Mouse (Mus musculus) small intestine, adult 2 months (tissue): ENCODE measurements around the gene Ppox. TPM values are rescaled to one million over a fixed set of nuclear protein-coding genes. Genes with fewer than 3 reads are reported as not detected.
A peak's percentile ranks its signal among the peaks of the same experiment; 100 is the strongest.
"Not testable (repeated sequence)": the region's sequence is repeated elsewhere in the genome, so short reads cannot be mapped to it uniquely, and the experiment has no call there.

Source experiments
- H3K27ac ChIP-seq: fragments of 200-500 bp; 2 replicates; pipeline ENCODE4 v1.5.1; 2012; ENCODE audit warnings: low read depth, low read length, control low read depth, inconsistent platforms; ENCODE audit not compliant: insufficient read depth
- H3K27me3 ChIP-seq: fragments of 200-500 bp; 2 replicates; pipeline ENCODE4 v1.6.1; 2012; ENCODE audit warnings: mild to moderate bottlenecking, moderate library complexity, low read length, inconsistent platforms; ENCODE audit not compliant: control insufficient read depth, insufficient read depth
- H3K36me3 ChIP-seq: fragments of 200-500 bp; 2 replicates; pipeline ENCODE4 v1.6.1; 2012; ENCODE audit warnings: mild to moderate bottlenecking, low read length, control low read depth, inconsistent platforms; ENCODE audit not compliant: control insufficient read depth, insufficient read depth
- H3K4me1 ChIP-seq: fragments of 200-500 bp; 2 replicates; pipeline ENCODE4 v1.6.1; 2012; ENCODE audit warnings: low read length, inconsistent platforms, mixed read lengths; ENCODE audit not compliant: control insufficient read depth, insufficient read depth, insufficient read length
- H3K4me3 ChIP-seq: fragments of 200-500 bp; 2 replicates; pipeline ENCODE4 v1.5.1; 2012; ENCODE audit warnings: low read depth, mild to moderate bottlenecking, control low read depth, inconsistent platforms, low read length, moderate library complexity
- CTCF ChIP-seq: fragments of 200-500 bp; IDR thresholded peaks from 2 replicates; pipeline ENCODE4 v1.5.1; 2012; ENCODE audit warnings: low read depth, mild to moderate bottlenecking, control low read depth, inconsistent platforms, low read length, moderate library complexity, mixed read lengths; ENCODE audit not compliant: insufficient replicate concordance, insufficient read length; ENCODE audit errors: extremely low read depth
- POLR2A ChIP-seq: fragments of 200-500 bp; IDR thresholded peaks from 2 replicates; pipeline ENCODE4 v1.6.1; 2012; ENCODE audit warnings: low read depth, mild to moderate bottlenecking, control low read depth, inconsistent platforms, low read length, moderate library complexity
- WGBS: fragments of 180-500 bp; shearing (Covaris S2); methylation state at CpG from one replicate; pipeline ENCODE4 v1.1.7; 2018; 5-methylcytosine and 5-hydroxymethylcytosine counted together
- polyA plus RNA-seq: library from polyadenylated mRNA; depleted of rRNA; stranded (reverse); fragments of >200 nt; gene quantifications from 2 replicates; pipeline ENCODE4 v1.2.3, GENCODE M21; 2012; rRNA removed

Gene Ppox
- 15.4 and 23.4 TPM in 2 replicates for polyA plus RNA-seq

DNA sequence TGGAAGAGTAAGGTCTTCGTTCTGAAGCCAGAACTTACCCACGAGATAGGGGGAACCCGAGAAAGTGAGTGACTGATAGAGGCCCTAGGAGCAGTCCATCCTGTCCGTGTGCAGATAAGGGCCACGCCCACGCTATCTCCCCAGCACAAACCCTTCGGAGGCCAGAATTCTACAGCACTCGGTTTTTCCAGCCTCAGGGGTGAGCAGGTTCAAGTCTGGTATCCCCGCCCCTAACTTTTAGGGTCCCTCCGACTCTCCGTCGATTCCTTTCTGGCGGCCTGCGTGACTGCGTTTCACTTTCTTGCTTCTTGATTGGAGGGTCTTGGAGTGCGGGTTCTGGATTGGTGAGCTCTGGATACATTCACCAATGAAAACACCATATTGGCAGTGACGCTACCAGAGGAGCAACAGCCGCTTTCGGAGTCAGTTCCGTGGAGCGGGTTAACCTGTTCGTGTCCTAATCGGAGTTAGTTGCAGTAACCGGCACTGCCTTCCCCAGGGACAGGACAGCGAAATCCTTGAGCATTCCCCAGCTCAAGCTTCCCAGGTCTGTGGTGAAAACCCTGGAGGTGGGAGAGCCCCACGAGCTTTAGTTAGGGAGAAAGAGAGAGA is at the start of gene Ppox:
TSS of gene Ppox (minus strand) at position 271 of the 612 bp plus-strand sequence.
- H3K36me3 ChIP-seq: peaks cover 30% of the 10 kb centered on the region
- under 1% methylated on average over 26 of the region's 26 CpGs for WGBS
- peak within 1 kb of the TSS; percentile 75 for H3K27ac ChIP-seq
- H3K4me1 ChIP-seq: peaks cover 3% of the 10 kb centered on the region; the same call in 1 of the 2 replicates
- H3K27me3 ChIP-seq: no peaks in the 10 kb centered on the region
- TF ChIP-seq POLR2A (peak; percentile 13; the same call in 1 of the 2 replicates), CTCF (no peak)
- peak within 1 kb of the TSS; percentile 72 for H3K4me3 ChIP-seq

DNA sequence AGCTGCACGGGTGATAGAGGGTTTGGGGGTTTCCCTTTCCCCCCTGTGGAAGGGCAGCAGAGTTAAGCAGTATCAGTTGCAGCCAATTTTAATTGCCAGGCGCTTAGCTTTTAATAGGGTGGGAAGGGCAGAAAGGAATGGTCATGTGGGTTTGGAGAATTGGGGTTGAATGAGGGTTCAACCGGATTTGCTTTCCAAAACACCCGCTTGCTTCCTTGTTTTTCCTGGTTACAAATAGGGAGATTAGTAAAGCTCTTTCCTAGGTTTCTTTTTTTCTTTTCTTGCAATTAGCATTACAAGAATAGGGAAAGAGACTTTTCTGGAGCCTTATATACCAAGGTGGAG is 49.2 kb upstream of the Ppox start:
- Histone ChIP-seq H3K4me3 (peak overlapping the region; percentile 92), H3K4me1 (peaks cover 9% of the 10 kb centered on the region; the same call in 1 of the 2 replicates), H3K36me3 (no peaks in the 10 kb centered on the region; the same call in 1 of the 2 replicates), H3K27me3 (no peaks in the 10 kb centered on the region), H3K27ac (peak overlapping the region; percentile 61; the same call in 1 of the 2 replicates)
- no peak for TF ChIP-seq POLR2A
- TF ChIP-seq CTCF: no peak
- 2% methylated on average over 4 of the region's 4 CpGs for WGBS

DNA sequence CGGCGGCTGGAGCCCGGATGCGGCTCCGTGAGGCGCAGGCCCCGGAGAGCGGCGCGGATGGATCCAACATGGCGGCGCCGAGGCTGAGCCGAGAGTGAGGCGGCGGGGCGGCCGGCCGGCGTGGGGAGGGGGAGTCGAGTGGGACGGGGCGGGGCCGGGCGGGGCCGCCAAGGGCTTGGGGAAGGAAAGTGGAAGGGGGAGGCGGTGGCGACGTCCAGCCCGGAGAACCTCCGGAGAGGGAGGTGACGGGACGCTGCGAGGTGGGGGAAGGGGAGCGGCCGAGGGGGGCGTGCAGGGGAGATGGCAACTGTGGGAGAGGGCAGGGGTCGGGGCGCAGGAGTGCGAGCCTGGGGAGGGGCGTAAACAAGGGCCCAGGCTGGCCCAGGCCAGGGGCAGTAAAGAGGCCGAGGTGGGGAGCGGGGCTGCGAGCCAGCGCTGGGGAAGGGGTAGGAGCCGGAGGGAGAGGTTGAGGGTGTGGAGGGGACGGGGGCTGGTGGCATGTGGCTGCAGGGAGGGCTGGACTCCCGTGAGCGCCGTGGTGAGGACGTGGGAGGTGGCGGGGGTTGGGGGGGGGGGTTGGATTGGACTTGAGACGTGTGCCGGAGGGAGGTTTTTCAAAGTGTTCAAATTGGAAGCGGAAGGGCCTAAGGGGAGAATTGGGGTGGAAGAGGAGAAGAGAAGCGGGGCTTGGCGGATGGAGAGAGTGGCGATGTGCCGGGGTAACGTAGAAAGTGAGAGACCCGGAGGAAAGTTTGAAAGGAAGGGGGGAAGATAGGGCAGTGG is 48.6 kb upstream of the Ppox start:
- Histone ChIP-seq H3K27me3 (no peaks in the 10 kb centered on the region), H3K36me3 (no peaks in the 10 kb centered on the region; the same call in 1 of the 2 replicates), H3K27ac (peak overlapping the region; percentile 61; the same call in 1 of the 2 replicates), H3K4me1 (peaks cover 9% of the 10 kb centered on the region; the same call in 1 of the 2 replicates), H3K4me3 (peak overlapping the region; percentile 92)
- TF ChIP-seq CTCF (no peak), POLR2A (no peak)
- 1% methylated on average over 59 of the region's 61 CpGs for WGBS

DNA sequence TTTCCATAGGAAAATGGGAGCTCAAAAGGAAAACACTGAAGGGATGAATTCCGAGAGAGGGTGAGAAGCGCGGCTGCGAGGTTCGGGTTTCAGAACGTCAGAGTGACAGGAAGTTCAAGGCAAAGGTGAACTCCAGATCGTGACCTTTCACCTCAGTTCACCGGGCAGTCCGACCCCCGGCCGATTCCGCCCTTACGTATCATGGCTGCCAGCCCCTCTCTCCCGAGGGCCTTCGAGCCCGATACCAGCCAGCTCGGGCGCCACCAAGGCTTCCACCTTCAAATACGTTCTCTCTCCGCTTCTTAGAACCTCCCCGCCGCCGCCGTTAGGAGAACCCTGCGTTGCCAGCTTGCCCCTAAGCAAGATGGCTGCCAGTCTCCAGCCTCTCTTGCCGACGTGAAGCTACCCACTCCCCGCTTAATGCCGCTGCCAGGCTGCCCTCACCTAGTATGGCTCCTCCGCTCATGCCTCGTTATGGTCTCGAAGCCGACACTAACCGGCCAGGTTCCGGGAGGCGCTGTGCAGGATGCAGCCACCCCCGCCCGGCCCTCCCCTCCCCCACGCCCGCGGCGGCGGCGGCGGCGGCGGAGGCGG is 48.0 kb upstream of the Ppox start, which contains the start of gene Dedd:
TSS of gene Dedd (plus strand) at position 307 of the 594 bp plus-strand sequence.
- H3K4me1 ChIP-seq: peaks cover 9% of the 10 kb centered on the region; the same call in 1 of the 2 replicates
- no peaks in the 10 kb centered on the region for H3K36me3 ChIP-seq
- WGBS: under 1% methylated on average over 48 of the region's 48 CpGs
- no peaks in the 10 kb centered on the region for H3K27me3 ChIP-seq
- TF ChIP-seq CTCF (no peak), POLR2A (peak; percentile 23)
- peak within 1 kb of the TSS; percentile 92 for H3K4me3 ChIP-seq
- peak within 1 kb of the TSS; percentile 99 for H3K27ac ChIP-seq

DNA sequence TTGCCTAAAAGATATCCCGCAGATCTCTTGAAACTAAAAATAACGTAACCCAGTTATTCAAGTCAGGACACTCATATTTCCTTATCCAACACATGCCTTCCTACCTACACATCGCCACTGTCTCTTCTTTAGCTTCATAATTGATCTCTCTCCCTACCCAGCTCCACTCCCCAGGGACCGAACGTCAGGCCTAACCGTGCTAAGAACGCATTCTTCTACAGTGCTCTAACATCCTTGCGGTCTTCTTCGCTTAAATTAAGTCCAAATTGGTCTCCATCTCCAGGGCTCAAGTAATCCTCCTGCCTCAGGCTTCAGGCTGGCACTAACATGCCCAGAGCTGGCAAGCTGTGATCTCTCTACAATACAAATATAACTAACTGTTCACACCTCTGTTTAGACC is 47.3 kb upstream of the Ppox start:
- Histone ChIP-seq H3K36me3 (no peaks in the 10 kb centered on the region), H3K27ac (peak overlapping the region; percentile 99), H3K4me1 (peaks cover 9% of the 10 kb centered on the region; the same call in 1 of the 2 replicates), H3K4me3 (peak overlapping the region; percentile 92), H3K27me3 (no peaks in the 10 kb centered on the region)
- TF ChIP-seq CTCF (no peak), POLR2A (no peak)
- 15% methylated on average over 9 of the region's 9 CpGs for WGBS

DNA sequence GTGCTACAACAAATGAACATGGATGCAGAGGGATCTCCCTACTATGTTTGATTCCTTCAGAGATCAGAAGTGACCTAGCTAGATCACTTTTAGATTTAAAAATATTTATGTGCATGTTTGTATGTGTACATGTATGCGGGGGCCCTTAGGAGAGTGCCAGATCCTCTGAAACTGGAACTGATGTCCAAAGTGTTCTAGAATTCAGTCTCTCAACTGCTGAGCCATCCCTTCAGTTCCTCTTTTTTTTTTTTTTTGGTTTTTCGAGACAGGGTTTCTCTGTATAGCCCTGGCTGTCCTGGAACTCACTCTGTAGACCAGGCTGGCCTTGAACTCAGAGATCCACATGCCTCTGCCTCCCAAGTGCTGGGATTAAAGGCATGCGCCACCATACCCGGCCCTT is 45.6 kb upstream of the Ppox start:
- H3K36me3 ChIP-seq, H3K27me3 ChIP-seq, H3K27ac ChIP-seq, H3K4me3 ChIP-seq: not testable (repeated sequence)
- peaks cover 13% of the 10 kb centered on the region; the same call in 1 of the 2 replicates for H3K4me1 ChIP-seq
- 65% methylated on average over 4 of the region's 4 CpGs for WGBS

DNA sequence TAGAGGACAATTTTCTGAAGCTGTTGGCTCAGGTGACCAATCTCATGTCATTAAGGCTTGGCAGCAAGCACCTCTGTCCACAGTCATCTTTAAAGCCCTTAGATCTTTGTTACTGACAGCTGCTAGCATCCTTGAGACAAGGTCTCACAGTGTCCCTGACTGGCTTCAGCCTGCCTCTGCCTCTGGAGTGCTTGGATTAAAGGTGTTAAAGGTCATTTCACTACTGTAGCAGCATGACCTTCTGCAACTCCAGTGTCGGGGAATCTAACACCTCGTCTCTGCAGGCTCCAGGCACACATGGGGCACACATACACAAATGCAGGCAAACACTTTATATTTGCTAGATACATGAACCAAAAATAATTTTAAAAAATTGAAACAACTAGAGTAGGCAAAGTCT is 44.6 kb upstream of the Ppox start:
- H3K27me3 ChIP-seq: no peaks in the 10 kb centered on the region
- H3K4me1 ChIP-seq: peaks cover 11% of the 10 kb centered on the region; the same call in 1 of the 2 replicates
- H3K27ac ChIP-seq: no peak overlapping the region
- H3K4me3 ChIP-seq: no peak overlapping the region
- TF ChIP-seq POLR2A (no peak), CTCF (no peak)
- H3K36me3 ChIP-seq: no peaks in the 10 kb centered on the region
- whole genome bisulfite sequencing: 66% methylated on average over 2 of the region's 2 CpGs
